Mouse (Mus musculus): ENCODE results near the gene Pbx1.

DNA sequence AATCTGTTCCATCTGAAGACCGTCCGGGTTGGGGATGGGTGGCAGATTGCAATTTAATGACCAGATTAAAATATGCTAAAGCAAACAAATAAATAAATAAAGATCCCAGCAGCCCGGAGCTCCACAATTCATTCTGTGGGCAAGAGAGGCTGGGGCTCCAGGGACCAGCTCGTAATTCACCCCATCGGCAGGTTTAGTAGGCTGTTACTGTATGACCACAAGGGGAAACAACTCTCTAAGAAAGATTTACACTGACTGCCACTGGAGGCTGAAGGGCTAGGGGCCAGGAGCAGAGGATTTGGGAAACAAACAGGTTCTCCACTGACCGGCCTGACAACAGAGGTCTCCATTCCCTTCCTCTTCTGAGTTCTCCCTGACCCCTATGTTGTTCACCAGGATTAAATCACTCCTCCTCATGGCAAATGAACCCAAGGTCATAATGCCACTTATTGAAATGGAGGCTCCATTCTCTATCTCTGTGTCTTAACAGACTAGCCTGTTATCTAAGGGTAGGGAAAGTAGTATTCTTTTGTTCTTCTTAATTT is 292.9 kb downstream of the Pbx1 start:
- TF ChIP-seq GATA1 (IDR thresholded peaks at IDR 0.05; ENCODE audit: borderline replicate concordance, low read length): no peak
- TF ChIP-seq FLI1 (IDR thresholded peaks at IDR 0.05; ENCODE audit: low read length): no peak
